Mouse (Mus musculus) regulatory T cell (primary cell): ENCODE results near the gene Ddx3x.
"Not testable (repeated sequence)": the region's sequence is repeated elsewhere in the genome, so short reads cannot be mapped to it uniquely, and the experiment has no call there.

Experiments
- in situ Hi-C: fragments of 300-600 bp; cut with MboI, MseI; formaldehyde crosslinking; loops from one replicate; pipeline ENCODE4 v1.15.1; 2025; ENCODE audit warnings: high pct_unique_total_duplicates

The Ddx3x gene

GRCm38 (mm10) chrX:13280409-13281328 is at the start of gene Ddx3x:
TSS of gene Ddx3x (plus strand) at chrX:13280970.
- in situ Hi-C loops: loop anchor here (5.0 kb wide), 1 partner anchor 33 kb away; no protein-coding TSS in a partner anchor

GRCm38 (mm10) chrX:13231243-13231642 is 49.5 kb upstream of the Ddx3x start:
- in situ Hi-C loops: no loop called here

GRCm38 (mm10) chrX:13232834-13233233 is 47.9 kb upstream of the Ddx3x start:
- in situ Hi-C loops: not testable (repeated sequence)

- in situ Hi-C loops: no loop called here
Measured at GRCm38 (mm10) chrX:13233631-13234030, 47.1 kb upstream of the Ddx3x start.

- in situ Hi-C loops: loop anchor here (5.0 kb wide), 1 partner anchor 228 kb away; no protein-coding TSS in a partner anchor
Measured at GRCm38 (mm10) chrX:13234709-13235108, 46.1 kb upstream of the Ddx3x start.

DNA sequence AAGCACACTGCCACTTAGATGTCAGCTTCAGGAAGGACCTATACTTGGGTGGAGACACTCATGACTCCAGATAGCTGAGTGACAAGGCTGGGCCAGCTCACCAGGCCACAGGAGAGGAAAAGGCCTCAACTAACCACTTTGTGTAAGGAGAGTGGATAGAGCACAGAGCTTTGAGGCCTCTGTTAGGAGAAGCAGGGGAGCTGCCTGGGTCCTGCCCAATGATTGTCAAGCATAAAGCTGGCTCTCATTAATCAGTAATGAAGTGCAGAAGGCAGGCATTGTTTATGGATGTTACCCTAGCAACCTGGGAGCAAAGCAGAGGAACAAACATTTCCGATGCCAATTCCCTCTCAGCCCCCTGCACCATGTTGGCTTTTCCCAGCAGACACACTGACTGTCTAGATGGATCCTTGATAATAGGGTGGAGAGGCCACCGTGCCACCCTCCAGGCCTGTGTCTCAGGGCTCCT is 44.6 kb upstream of the Ddx3x start:
- in situ Hi-C loops: loop anchor here (5.0 kb wide), 1 partner anchor 226 kb away; no protein-coding TSS in a partner anchor

DNA sequence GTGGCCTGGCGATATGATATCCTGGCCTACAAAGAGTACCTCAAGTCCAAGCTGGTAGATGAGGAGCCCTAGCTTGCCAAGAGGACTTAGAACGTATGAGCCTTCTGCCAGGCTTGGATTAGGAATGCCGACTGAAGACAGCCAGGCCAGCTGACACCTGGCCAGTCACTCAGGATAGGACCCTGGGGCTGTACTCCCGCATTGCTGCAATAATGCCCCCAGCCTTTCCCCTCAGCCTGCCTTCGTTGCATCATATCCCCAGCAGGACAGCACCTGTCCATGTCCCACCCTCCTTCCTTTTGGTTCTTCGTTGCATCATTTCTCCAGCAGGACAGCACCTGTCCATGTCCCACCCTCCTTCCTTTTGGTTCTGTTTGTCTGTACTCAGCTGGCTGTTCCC is 41.3 kb upstream of the Ddx3x start:
- in situ Hi-C loops: loop anchor here (5.0 kb wide), 1 partner anchor 223 kb away; no protein-coding TSS in a partner anchor

DNA sequence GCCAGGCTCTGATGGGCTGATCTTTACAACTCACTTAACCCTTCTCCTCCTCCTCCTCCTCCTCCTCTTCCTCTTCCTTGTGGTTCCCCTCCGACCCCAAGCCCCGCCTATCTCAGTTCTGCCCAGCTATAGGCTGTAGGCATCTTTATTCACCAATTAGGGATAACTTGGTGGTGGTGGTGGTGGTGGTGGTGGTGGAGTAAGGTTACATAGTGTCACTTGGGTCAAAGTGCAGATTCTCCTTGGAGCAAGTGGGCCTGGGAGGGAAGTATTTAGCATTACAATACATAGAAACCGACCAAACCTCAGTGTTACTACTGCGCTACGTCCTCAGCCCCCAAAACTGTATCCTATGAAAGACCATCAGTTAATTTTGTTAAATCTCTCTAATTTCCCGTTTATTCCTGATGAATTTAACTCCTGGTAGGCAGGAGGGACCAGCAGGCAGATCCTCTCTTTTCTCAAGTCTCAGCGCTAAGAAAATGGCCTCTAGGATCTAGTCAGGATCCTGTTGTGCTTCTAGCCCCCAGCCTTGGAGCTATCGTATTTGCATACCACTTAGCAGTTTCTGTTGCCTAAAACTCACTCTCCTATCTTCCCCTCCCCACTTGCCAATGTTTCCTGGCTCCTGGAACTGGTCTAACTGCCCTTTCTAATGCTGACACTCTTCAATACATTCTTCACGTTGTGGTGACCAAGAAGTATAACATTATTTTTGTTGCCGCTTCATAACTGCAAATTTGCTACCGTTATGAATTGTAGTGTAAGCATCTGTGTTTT is 39.9 kb upstream of the Ddx3x start:
- in situ Hi-C loops: no loop called here

DNA sequence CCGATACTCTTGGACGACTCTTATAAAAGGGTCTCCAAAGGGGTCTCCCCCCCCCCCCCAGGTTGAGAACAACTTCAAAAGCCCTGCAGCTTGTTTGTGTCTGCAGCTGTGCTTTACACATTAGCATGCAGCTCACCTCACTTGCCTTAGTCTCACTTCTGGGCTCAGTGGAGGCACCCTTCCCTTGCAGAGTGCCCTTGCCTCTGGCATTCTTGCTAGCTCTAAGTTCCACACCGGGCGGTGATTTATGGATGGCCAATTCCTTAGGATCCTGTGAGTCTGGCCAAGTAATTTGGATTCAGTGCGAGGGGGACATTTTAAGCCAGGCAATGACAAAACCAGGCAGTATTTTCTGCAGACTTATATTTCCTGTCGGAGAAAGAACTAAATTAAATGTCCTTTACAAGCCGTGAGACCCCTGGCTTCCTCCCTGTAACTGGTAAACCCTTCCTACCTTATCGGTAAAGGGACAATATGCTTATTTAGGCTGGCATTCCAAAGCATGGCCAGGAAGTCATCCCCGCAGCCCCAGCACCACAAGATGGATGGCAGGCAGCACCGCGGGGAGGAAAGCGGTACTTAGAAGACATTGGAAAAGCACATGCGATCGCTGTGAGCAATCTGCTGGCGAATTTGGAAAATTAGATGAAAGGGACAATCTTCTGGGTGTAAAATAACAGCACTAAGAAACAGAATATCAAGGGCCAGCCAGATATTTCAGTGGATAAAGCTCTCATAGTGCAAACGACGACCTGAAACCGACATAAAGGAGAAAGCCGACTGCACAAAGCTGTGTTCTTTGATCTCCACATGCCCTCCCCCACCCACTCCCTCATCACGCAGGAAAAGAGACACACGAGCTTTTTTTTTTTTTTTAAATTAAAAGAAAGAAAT is 39.1 kb upstream of the Ddx3x start:
- in situ Hi-C loops: no loop called here

GRCm38 (mm10) chrX:13242320-13243096 is 38.3 kb upstream of the Ddx3x start:
- in situ Hi-C loops: no loop called here

DNA sequence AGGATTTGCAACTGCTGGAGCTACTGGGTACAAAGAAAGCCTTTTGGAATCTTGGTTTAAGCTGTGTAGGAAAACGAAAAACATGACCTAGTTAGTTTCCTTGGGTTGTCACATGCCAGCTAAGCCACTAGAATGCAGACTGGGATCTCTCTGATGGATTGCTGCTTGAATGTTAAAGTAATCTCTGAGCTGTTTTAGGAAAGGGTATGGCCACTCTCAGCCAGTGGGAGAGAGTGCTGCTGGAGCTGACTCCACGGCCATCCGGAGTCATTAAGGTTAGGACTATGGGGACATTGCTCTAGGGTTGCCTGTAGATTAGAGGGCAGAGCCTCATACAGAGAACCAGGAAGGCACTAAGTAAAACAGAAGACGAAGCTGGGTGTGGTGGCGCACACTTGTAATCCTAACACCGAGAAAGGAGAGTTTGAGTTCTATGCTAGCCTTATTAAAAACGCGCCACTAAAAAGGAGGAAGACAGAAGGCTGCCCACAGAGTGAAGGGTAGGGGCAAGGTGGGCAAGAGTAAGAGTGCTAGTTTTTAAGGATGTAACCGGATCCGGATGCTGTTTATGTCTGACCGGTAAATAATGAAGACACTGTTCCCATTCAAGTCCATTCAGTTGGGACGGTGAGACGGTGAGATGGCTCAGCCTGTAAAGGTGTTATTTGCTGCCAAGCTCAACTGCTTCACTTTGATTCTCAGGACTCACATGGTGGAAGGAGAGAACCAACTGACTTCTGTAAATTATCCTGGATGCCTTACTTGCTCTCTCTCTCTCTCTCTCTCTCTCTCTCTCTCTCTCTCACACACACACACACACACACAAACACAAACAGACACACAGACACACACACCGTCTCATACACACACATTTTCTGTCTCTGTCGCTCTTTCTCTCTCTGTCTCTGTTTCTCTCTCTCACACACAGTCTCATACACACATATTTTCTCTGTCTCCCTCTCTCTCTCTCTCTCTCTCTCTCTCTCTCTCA is 37.3 kb upstream of the Ddx3x start:
- in situ Hi-C loops: no loop called here

DNA sequence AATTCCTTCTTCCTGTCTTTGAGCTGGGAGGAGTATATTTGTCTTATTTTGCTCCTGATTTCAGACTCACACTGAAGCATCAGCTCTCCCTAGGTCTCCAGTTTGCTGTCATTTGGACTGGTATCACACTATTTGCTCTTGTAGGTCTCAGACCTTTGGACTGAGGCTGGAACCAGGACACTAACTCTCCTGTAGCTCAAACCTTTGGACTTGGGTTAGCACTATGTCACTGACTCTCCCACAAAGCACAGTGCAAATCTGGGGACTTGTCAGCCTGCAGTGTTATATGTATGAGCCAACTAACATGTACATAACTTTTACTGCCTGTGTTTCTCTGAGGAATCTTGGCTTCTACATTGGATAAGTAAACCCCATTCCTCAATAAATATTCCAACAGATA is 36.2 kb upstream of the Ddx3x start:
- in situ Hi-C loops: no loop called here

GRCm38 (mm10) chrX:13245027-13245426 is 35.7 kb upstream of the Ddx3x start:
- in situ Hi-C loops: loop anchor here (5.0 kb wide), 1 partner anchor 37 kb away; the partner anchor contains the start of gene Ddx3x

- in situ Hi-C loops: no loop called here
Measured at GRCm38 (mm10) chrX:13251683-13252082, 29.1 kb upstream of the Ddx3x start.

GRCm38 (mm10) chrX:13254273-13254672 is 26.5 kb upstream of the Ddx3x start:
- in situ Hi-C loops: no loop called here

GRCm38 (mm10) chrX:13263356-13263755 is 17.4 kb upstream of the Ddx3x start:
- in situ Hi-C loops: loop anchor here (10.0 kb wide), 1 partner anchor 1179 kb away; no protein-coding TSS in a partner anchor

- in situ Hi-C loops: no loop called here
Measured at GRCm38 (mm10) chrX:13275519-13276137, 5.1 kb upstream of the Ddx3x start.

- in situ Hi-C loops: no loop called here
Measured at GRCm38 (mm10) chrX:13278996-13279395, 1.8 kb upstream of the Ddx3x start.
